Mouse (Mus musculus): ENCODE measurements at regions not wholly inside any gene's neighbourhood (a gene's known extent, or its start where the extent isn't known, plus 50 kb on each side); places are given as distances from the start of the nearest gene placed in this dataset.

GRCm38 (mm10) chr10:95085688-95086268 lies 141.1 kb upstream of the Plxnc1 start:
- DNase-seq: no peak

GRCm38 (mm10) chr10:95083341-95084148 lies 138.9 kb upstream of the Plxnc1 start:
- DNase-seq: no peak

- DNase-seq: no peak
These were observed 138.0 kb upstream of the Plxnc1 start for GRCm38 (mm10) chr10:95082634-95083033.

- DNase-seq: no peak
These were observed 135.3 kb upstream of the Plxnc1 start for GRCm38 (mm10) chr10:95079979-95080378.

GRCm38 (mm10) chr10:95076421-95076820 lies 131.8 kb upstream of the Plxnc1 start:
- DNase-seq: no peak

GRCm38 (mm10) chr10:95075897-95076296 lies 131.3 kb upstream of the Plxnc1 start:
- DNase-seq: no peak

- DNase-seq: no peak
These were observed 130.4 kb upstream of the Plxnc1 start for GRCm38 (mm10) chr10:95074959-95075590.

GRCm38 (mm10) chr10:95074381-95074780 lies 129.7 kb upstream of the Plxnc1 start:
- DNase-seq: no peak

GRCm38 (mm10) chr10:95067971-95068370 lies 123.3 kb upstream of the Plxnc1 start:
- no peak for DNase-seq

- DNase-seq: no peak
These were observed 122.1 kb upstream of the Plxnc1 start for GRCm38 (mm10) chr10:95066774-95067173.

GRCm38 (mm10) chr10:95059486-95060091 lies 115.0 kb upstream of the Plxnc1 start:
- no peak for DNase-seq

GRCm38 (mm10) chr10:95059078-95059477 lies 114.4 kb upstream of the Plxnc1 start:
- DNase-seq: no peak

GRCm38 (mm10) chr10:95057051-95057714 lies 112.5 kb upstream of the Plxnc1 start:
- no peak for DNase-seq

GRCm38 (mm10) chr10:95056541-95056940 lies 111.9 kb upstream of the Plxnc1 start:
- no peak for DNase-seq

GRCm38 (mm10) chr10:95054869-95055268 lies 110.2 kb upstream of the Plxnc1 start:
- no peak for DNase-seq

- DNase-seq: no peak
These were observed 104.2 kb upstream of the Plxnc1 start for GRCm38 (mm10) chr10:95048790-95049189.

GRCm38 (mm10) chr10:95043978-95044377 lies 99.3 kb upstream of the Plxnc1 start:
- no peak for DNase-seq

- DNase-seq: no peak
These were observed 95.7 kb upstream of the Plxnc1 start for GRCm38 (mm10) chr10:95040258-95040895.

- no peak for DNase-seq
These were observed 91.5 kb upstream of the Plxnc1 start for GRCm38 (mm10) chr10:95036043-95036697.

- DNase-seq: no peak
These were observed 90.7 kb upstream of the Plxnc1 start for GRCm38 (mm10) chr10:95035371-95035770.

- DNase-seq: no peak
These were observed 89.9 kb upstream of the Plxnc1 start for GRCm38 (mm10) chr10:95034566-95034965.
